Mouse (Mus musculus) G1E-ER4 (cell line): ENCODE measurements around the gene Lmna. TPM values are rescaled to one million over a fixed set of nuclear protein-coding genes. Genes with fewer than 3 reads are reported as not detected.

ENCODE experiments used
- GATA1 ChIP-seq: IDR thresholded peaks from one replicate; pipeline ENCODE4 v1.8.0; 2012; ENCODE audit warnings: low read length, inconsistent platforms
- polyA plus RNA-seq: library from polyadenylated mRNA; stranded (reverse); fragments of >175 nt; gene quantifications from 2 replicates; pipeline ENCODE4 v1.2.3, GENCODE M21; 2012

Gene Lmna
- polyA plus RNA-seq, 1 experiment, result 421 TPM

DNA sequence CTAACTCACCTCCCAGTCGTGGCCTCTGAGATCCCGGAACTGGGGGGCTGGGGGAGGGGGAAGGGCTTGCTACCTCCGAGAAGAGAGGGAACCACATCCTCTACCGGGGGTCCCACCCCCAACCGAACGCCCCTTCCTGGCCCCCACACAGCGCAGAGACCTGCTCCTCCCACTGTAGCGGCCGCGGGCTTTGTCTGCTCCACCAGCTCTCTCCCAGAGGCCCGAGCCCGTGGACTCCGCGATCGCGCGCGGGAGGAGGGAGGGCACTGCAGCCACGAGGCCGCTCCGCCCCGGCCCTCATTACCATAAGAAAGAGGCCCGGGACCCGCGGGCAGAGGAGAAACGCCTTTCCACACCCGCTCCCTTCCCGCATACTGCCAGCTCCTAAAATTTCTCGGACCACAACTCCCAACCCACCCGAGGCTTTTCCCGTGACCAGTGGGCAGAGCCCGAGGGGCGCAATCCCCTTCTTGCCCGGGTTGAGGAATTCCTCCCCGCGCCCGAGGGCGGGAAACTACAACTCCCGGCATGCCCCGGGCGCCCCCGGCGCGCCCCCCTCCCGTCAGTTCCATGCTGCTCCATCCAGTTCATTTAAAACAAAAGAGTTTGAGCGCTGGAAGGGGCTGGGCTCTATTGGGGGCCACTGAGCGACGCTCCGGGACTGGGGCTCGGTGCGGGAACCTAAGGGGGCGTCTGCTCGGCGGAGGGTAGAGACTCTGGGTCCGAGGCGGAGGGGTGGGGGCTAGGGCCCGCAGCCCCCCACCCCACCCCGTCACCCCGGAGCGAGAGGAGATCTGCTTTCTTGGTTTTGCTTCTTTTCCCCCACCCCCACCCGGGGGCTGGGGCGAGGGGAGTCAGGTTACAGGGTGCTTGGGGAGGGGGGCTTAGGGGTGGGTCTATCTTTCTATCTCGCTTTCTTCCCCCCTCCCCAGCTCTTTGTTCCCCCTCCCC lies 21.9 kb upstream of the Lmna start:
- no peak for TF ChIP-seq GATA1

DNA sequence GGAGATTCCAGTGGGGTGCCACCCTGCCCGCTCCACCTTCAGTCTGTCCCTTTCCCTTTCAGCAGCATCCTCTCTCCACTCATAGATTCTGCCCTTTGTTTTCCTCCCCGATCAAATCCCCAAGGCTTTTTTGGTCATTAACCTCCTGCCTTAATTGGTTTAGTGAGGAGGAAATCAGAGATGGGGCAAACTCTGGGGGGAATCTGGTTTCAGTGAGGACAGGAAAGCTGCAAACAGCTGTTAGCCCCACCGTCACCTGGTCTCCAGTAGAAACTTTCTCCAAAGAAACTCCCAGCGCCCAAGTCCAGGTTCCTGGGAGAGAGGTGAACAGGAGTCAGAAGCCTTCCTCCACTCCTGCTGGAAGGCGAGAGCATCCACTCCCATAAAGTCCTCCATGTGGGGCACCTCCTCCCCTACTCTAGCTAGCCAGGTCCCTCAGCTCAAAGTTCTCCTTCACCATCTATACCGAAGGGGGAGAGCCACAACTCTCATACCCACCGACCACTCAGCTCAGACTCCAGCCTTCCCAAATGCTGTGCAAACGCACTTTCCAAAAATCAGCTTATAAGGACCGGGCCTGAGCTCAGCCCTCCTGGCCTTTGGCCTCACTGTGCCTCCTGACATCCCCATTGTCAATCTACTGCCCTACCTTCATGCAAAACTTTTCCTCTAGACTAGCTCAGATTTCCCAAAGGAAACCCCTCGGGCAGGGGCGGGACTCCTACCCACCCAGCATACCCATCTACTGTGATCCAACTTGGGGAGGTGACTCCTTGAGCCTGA lies 20.5 kb upstream of the Lmna start:
- no peak for TF ChIP-seq GATA1

DNA sequence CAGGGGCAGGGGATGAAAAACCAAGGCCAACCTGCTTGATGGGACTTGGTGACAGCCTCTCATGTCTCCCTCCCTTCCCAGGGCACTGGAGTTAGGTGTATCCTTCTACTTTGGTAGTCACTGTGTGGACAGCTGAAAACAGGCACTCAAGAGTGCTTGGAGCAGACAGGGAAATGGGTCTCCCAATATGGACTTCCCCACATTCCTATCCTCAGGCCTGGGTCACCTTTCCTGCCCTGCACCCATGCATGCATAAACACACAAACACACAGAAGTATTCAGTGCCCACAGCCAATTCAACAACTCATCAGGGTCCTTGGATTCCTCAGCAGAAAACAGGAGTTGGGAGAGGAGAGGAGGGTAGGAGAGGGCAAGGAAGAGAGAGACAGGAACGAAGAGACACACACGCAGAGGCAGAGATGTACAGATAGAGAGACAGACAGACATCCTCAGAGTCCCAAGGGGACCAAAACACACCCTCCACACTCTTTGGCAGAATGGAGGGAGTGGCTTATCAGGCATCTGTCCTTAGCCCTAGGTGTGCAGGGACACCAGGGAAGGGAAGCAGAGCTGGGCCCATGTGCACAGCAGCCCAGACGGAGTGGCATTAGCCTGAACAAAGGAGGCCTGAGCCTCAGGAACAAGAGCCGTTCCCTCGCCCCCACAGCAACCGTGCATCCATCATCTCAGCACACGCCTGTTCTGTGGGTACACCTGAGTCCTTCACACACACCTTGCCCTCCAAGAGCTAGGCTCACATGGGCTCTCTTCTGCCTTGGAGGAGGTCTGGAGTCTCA lies 19.6 kb upstream of the Lmna start:
- TF ChIP-seq GATA1, result no peak

DNA sequence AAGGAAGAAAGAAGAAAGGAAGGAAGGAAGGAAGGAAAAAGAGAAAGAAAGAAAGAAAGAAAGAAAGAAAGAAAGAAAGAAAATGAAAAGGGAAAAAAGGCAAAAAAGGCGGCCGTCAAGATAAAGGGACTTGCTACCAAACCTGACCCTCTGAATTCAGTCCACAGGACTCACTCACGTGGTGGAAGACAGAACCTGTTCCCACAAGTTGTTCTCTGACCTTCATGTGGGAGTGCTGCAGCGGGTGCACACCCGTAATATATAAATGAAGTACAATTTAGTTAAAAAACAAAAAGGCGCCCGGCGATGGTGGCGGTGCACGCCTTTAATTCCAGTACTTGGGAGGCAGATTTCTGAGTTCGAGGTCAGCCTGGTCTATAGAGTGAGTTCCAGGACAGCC lies 18.9 kb upstream of the Lmna start:
- TF ChIP-seq GATA1, result no peak

DNA sequence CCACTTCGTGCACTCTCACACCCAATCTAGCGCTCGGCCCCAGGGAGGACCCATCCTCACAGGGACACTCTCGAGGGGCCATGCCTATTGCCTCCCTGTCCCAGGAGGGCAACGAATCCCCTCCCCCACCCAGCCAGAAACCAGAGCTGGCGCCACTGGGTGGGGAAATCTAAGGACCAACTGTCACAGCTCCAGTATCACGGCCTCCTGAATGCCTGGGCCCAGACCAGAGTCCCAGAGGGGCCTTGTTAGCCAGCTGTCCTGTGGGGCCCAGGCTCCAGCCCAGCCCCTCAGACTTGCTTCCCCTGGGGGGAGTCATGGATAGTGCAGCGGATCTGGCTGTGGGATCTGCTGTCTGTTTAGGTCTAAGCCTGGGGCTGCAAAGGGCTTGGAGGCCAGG lies 17.8 kb upstream of the Lmna start:
- TF ChIP-seq GATA1, result no peak

DNA sequence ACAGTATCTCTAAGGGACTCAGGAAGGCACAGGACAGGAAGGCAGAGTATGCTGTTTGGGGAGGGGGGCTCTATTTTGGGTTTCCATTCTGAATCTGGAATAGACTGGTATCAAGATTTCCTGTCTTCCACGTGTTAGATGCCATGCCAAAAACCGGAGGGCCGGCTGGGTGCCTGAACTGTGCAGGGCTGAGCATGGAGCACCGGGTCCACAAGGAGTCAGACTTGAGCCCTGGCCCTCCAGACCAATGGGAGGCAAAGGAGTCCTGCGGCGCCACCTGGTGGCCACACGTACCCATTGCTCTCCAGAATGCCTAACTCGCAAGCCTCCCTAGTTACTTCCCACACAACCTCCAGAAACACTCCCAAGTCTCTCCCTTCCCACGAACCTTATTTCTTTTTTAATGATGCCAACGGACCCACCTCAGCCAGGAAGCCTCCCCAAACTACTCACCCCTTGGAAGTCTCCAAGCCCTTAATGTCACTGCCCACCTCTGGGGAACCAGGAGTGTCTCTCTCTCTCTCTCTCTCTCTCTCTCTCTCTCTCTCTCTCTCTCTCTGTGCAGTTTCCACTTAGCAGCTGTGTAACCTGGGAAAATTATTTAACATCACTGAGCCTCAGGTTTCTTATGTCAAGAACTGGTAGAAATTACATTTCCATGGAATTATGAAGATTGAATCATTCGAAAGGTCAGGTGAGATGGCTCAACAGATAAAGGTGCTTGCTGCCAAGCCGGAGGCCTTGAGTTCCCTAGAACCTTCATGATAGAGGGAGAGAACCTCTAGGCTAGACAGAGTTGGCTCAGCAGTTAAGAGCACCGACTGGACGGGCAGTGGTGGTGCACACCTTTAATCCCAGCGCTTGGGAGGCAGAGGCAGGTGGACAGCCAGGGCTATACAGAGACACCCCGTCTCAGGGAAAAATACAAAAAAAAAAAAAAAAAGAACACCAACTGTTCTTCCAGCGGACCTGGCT lies 16.7 kb upstream of the Lmna start:
- TF ChIP-seq GATA1, result no peak

DNA sequence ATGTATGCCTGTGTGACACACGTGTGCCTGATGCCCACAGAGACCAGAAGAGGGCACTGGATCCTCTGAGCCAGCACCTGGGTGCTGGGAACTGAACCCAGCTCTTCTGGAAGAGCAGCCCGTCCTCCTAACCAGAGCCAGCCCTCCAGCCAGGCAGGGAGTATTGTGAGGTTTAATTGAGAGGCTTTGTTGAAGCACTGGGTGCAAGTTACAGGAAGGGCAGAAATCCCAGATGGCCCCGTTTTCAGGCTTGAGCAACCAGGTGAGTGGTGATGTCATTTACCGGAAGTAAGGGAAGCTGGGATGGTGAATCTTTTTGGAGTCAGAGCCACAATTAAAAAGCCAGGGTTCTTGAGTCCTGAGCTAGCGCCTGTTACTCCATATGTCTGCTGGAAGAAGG lies 15.3 kb upstream of the Lmna start:
- TF ChIP-seq GATA1, result no peak

DNA sequence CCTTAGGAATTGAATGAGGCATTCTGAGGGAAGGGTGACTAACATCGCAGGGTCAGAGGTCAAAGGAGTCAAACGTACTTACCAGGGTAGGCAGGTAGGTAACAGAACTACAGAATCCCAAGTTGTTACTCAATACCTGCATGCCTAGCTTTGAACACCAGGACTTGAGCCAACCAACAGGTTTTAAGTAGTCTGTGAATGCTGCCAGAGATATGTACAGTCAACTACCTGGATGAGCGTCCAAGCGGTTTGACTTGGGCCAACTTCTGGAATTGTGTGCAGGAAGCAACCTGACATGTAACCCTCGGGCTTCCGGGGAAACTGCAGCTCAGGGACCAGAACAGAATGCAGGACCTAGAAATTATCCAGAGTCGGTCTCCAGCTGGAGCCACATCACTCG lies 13.3 kb upstream of the Lmna start:
- TF ChIP-seq GATA1, result no peak

DNA sequence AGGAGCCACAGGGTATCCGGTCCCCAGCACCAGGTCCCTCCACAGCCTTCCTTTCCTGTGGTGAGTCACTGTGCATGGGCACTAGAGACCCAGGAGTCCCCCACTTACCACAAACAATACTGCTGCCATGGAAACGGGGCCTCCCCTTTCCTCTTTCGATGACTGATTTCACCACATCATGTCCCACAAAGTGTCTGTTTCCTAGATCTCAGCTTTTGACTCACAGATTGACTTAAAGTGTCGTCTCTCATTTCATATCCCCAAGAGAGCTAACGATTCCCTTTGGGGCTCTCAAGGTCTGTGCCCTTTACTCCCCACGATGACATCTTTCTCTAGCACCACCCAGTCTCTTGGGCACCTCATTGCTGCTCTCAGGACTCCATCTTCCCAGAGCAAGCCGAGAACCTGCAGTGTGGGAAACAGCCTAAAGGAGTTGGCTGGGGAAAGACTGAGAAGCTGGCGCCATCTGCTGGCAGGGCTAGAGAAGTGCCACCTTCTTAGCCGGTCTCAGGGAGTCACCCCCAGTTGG lies 12.1 kb upstream of the Lmna start:
- no peak for TF ChIP-seq GATA1

DNA sequence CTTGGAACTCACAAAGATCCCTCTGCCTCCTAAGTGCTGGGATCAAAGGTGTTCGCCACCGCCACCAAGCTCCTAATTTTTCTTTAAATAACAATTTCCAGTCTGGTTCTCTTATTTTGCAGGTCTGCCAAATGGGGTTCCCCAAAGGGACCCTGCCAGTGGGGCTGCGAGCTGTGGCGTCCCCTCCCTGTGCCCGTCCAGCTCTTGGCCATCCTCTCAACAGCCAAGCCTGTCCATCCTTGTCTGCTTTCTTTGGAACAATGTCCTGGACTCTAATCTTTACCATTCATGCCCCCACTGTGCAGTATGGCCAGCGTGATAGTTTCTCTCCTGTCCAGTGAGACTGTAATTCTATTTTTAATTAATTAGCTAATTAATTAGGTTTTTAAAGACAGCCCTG lies 11.4 kb upstream of the Lmna start:
- no peak for TF ChIP-seq GATA1

DNA sequence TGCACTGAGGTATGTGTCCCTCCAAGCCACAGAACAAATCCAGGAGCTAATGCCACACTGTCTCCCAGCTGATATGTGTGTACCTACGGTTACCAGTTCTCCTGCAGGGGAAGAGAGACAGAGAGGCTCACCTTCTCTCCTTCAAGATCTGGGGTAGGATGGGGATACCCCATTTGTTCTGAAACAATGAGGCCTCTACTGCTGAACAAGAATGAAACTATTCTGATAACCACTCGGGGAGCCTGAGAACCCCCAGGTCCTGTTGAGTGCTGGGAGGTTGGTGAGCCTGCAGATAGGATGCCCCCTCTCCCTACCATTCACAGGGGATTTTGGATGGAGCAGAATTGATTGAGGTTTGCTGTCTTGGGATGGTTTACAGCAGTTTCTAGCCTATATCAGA lies 10.3 kb upstream of the Lmna start:
- TF ChIP-seq GATA1, result no peak

DNA sequence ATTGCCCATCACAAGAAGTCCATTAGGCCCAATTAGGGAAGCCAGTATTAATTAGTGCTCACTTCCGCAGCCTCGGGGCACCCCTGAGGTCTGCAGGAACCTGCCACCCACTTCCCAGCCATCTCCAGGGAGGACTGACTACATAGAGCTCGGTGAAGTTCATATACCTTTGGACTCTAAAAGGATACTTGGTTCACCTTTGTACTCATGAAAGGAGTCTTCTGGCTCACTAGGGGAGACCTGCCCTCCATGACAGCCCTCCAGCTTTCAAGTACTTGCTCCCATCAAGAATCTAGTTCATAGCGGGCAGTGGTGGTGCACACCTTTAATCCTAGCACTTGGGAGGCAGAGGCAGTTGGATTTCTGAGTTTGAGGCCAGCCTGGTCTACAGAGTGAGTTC lies 8.7 kb upstream of the Lmna start:
- no peak for TF ChIP-seq GATA1

DNA sequence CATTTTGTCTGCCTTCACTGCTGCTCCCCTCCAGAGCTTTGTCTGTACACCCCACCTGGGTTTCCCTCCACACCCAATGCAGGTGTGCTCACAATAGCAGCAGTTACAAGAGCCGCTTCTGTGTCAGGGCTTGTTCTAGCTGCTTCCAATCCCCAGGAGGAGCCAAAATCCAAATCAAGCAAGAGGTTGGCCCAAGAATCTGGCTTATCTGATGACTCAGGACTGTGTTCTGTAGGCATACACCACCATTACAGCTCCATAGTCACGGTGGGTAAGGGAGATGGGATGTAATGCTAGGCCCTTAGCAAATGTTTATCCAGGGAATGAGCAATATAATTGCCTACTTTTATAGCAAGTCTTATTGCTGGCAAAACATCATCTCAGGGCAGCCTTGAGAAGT lies 6.7 kb upstream of the Lmna start:
- TF ChIP-seq GATA1, result no peak

DNA sequence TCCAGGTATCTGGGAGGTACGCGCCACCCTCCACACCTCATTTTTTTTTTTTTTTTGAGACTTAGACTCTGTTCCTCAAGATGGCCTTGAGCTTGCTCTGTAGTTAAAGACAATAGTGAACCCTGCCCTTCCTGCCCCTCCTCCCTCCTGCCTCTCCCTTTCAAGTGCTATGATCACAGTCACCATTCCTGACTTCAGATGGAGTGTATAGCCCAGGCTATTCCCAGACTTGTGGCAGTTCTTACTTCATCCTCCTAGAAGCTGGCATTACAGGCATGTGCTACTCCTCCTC lies 5.3 kb upstream of the Lmna start:
- no peak for TF ChIP-seq GATA1
